Mouse (Mus musculus): ENCODE results near the gene Ccdc84. TPM values are rescaled to one million over a fixed set of nuclear protein-coding genes. Genes with fewer than 3 reads are reported as not detected.
A peak's percentile ranks its signal among the peaks of the same experiment; 100 is the strongest.
"Not testable (repeated sequence)": the region's sequence is repeated elsewhere in the genome, so short reads cannot be mapped to it uniquely, and the experiment has no call there.

Ccdc84 gene
- total RNA-seq, 2 experiments from 2014 or later = 3.8 to 12.0 TPM

DNA sequence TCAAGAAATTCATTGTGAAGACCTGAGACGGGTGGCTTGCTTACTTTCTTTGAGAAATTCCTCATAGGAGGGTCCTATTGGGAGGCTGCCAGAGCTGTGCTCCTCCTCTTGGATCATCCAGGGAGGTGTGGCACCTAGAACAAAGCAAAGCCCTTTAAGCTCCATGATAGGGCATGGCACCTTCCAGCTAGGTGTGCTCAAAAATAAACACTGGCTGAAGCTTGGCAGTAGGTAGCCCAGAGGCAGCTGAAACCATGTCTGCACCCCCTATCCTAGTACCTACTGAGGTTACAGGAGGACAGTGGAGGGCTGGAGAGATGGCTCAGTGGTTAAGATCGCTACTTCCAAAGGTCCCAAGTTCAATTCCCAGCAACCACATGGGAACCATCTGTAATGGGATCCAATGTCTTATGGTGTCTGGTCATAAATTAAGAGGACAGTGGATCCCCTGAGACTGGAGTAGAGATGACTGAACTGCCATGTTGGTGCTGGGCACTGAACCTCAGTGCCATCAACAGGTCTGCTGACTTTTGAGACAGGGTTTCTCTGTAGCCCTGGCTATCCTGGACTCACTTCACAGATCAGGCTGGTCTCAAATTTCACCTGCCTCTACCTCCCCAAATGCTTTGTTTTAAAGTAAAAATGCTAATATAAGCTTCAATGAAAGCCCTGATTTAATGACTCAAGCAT, 7.6 kb downstream of the Ccdc84 start:
- ATAC-seq (replicated peaks; ENCODE audit: low FRiP score, poor library complexity, severe bottlenecking) = no peak

DNA sequence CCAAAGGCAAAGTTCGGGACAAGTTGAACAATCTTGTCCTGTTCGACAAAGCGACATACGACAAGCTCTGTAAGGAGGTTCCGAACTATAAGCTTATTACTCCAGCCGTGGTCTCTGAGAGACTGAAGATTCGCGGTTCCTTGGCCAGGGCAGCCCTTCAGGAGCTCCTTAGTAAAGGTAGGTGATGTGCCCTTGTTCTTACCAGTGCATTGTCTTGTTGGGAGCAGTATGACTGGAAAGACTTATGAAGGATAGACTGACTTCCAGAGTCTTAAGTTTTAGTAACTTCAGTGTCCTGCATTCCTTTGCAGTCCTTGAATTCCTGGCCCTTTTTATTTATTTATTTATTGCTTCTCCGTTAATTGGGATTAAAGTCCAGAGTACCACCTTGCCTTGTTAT, 9.7 kb downstream of the Ccdc84 start:
- ATAC-seq (replicated peaks; ENCODE audit: low FRiP score, poor library complexity, severe bottlenecking) = not testable (repeated sequence)

DNA sequence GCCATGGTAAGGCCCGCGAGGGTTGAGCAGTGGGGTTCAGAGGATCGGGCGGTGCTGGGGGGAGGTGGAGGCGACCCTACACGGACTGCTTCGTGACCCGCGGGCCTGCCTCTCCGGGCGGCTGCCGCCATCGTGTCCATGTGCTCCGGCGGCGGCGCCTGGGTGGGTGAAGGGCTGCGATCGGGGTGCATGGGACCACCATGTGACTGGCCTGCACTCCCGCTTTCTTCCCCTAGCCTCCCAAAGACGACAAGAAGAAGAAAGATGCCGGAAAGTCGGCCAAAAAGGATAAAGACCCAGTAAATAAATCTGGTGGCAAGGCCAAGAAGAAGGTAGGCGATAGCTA, 10.6 kb downstream of the Ccdc84 start:
- peak; percentile 66 for ATAC-seq (replicated peaks; ENCODE audit: low FRiP score, poor library complexity, severe bottlenecking)

DNA sequence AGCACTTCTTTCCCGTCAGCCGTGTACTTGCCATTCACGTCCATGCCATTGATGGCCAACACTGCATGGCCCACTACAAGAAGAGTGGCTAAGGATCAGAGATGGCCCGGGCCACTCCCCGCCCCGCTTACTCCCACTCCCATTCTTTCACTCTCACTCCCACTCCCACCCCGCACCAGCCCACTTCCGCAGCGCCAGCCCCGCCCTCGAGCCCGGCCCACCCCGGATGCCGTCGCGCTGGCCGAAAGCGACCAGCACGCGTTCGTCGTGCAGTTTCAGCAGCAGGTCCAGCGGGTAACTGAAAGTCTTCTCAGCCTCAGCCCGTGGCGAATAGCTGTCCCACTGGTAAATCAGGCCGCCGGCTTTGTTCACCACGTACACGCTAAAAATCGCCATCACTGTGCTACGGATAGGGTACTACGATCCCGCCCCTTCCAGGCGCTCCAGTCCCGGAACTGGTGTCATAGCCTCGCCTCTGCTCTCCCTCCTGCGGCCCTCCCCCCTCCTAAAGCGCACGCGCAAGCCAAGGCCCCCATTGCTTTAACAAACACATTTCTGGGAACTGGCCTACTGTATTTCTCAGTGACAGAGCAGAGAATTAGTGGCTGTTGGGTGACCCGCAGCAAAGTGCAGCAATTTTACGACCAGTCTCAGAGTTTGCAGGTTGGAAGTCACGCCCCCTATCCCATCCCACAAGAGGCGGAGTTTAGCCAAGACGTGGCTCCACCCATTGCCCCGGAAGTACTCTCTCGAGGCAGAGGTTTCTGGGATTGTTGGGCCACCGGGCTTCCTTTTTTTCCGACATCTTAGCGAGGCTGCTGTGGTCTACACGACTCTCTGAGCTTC, 11.2 kb downstream of the Ccdc84 start, which contains the start of the genes Rps25 and Trappc4:
TSS of gene Rps25 (plus strand) at position 234 of the 846 bp plus-strand sequence.
TSS of gene Trappc4 (minus strand) at position 695 of the 846 bp plus-strand sequence.
- peak; percentile 96 for ATAC-seq (replicated peaks; ENCODE audit: low FRiP score, poor library complexity, severe bottlenecking)

DNA sequence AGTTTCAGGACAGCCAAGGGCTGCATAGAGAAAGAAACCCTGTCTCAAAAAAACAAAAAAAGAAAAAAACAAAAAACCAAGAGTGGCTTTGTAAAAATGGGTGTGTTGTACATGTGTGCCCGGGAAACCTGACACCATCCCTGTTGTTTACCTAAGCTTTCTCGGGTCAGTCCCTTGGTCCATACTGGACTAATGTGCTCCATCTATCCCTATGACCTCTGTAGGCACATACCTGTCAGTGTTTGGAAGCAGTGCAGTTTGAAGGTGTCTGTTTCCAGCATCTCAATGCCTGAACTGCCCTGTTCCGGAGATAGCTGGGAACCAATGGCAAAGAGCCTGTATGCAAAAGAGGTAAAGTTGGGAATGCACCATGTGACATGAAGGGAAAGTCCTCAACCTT, 13.4 kb downstream of the Ccdc84 start:
- no peak for ATAC-seq (replicated peaks; ENCODE audit: low FRiP score, poor library complexity, severe bottlenecking)

DNA sequence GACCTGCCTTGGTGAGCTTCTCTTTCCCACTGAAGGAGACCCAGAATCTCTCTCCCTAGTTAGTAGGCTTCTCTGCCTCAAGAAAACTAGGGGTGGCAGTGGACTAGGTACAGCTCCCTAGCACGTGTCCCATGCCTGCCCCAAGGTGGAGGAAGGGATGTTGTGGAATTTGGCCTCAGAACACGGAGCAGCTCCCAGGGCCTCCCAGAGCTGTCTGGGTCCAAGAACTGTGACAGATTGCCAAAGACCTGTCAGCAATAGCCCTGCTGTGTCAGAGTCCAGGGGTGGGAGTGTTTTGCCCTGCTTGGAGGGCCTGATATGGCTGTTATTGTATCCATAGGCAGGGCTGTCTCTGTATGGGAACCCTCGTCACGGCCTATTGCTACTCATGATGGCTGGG, 17.3 kb downstream of the Ccdc84 start:
- ATAC-seq (replicated peaks; ENCODE audit: low FRiP score, poor library complexity, severe bottlenecking) = no peak

DNA sequence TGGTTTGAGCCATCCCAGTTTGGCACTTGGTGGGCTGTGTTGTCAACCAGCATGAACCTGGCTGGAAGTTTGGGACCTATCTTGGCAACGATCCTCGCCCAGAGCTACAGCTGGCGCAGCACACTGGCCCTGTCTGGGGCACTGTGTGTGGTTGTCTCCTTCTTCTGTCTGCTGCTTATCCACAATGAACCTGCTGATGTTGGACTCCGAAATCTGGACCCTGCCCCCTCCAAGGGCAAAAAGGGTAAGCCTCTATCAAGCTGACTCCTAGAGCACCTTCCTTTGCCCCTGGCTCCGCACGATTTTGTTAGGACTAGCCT, 18.6 kb downstream of the Ccdc84 start:
- ATAC-seq (replicated peaks; ENCODE audit: low FRiP score, poor library complexity, severe bottlenecking) = no peak

DNA sequence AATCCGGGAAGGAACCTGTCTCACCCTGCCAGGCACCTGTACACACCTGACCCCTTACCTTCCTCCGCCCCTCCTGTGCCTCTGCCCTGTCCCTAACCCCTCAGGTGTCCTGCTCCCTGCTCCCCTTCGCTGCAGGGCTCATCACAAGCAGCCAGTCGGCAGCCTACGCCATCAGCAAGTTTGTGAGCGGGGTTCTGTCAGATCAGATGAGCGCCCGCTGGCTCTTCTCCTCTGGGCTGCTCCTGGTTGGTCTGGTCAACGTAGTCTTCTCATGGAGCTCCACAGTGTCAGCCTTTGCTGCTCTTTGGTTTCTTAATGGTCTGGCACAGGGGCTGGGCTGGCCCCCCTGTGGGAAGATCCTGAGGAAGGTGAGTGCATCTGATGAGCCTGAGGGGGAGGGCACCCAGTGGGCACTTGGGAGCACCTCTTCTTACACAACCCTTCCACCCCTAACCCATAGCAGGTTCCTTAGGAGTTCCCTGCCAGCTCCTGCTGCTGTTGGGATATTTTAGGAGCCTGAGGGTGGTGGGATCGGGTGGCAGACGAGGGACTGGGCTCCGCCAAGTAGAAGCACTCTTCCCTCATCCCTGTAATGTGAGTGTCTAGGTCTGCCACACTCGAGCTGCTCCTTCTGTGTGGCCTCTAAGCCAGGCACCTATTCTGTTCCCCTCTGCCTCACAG, 19.1 kb downstream of the Ccdc84 start:
- no peak for ATAC-seq (replicated peaks; ENCODE audit: low FRiP score, poor library complexity, severe bottlenecking)

DNA sequence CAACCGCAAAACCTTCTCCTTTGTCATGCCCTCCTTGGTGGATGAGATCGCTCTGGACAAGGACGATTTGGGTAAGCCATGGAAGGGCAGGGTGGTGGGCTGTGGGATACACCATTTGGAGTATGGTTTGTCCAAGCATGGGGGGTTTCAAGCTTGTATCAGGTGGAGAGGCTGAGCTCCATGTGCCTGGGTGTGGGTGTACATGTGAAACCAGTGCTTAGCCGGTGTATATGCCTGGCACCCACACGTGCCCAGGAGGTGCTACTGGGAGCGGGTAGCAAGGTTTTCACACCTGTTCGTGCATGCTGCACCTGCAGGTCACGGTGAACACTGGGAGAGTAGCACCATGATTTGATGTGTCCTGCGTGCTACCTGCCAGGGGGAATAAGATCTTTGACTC, 19.8 kb downstream of the Ccdc84 start:
- no peak for ATAC-seq (replicated peaks; ENCODE audit: low FRiP score, poor library complexity, severe bottlenecking)

DNA sequence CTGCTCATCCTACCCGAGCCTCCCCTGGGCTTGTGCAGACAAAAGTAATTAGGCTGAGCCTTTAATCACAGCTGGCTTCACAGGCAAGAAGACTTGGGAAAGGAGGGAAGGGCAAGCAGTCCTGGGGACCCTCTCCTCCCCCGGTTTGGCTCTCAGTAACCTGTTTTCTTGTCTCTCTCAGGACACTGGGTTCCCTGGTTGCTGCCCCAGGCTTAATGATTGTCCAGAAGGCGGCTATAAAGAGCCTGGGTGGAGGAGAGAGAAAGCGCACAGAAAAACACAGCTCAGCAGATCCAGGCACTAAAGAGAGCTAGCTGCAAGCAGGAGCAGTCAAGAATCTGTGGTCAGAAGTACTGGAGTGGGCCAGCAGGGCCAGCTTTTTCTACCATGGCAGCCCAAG, 20.3 kb downstream of the Ccdc84 start:
- no peak for ATAC-seq (replicated peaks; ENCODE audit: low FRiP score, poor library complexity, severe bottlenecking)

DNA sequence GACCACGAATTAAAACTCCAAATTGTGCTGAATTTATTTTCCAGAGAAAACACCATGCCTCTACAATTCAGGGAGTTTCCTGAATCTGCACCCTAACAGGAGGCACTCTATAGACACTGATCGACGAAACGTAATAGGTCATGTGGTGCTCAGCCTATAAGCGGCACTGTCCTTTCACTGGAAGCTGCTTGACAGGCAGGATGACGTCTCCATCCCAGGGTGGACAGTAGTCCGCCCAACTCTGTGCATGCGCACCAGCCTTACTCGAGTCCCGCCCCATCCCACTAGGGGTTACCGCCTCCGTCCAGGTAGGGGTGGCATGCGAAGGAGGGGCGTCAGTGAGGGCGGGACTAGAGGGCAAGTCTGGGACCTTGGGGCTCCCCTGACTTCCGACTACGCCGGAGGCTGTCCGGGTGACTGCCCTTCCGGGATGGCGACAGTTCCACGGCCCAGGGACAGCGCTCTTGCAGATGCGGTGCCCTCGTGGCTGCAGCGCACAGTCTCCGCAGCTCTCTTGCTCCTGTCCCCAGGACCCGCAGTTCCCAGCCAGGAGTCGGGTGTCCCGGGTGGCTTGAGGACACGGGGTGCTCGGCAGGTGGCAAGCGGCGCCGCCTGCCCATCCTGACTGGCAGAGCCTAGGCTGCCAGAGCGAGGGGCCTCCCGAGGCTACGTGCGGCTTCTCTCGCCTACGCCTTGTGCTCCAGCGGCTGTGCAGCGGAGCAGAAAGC, 21.5 kb downstream of the Ccdc84 start, which contains the start of gene Slc37a4:
TSS of gene Slc37a4 (plus strand) at position 169 of the 728 bp plus-strand sequence.
- ATAC-seq (replicated peaks; ENCODE audit: low FRiP score, poor library complexity, severe bottlenecking) = peak; percentile 96

DNA sequence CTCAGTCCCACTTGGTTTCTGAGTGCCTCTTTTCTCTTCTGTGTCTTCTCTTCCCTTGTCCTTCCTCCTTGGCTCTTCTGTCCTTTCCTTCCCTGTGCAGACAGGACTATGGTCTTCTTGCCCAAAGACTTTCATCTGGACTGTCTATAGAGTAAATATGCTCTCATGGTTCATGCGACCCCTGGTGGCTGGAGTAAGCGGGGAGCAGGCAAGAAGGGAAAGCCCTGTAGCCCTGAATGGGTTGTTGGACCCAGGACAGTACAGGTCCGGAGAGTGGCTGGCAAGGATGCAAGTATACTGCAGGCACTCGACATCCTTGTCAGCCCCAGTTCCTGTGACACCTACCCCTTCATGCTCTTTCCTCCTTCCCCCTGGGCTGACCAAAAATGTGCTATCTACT, 26.9 kb downstream of the Ccdc84 start:
- peak; percentile 79 for ATAC-seq (replicated peaks; ENCODE audit: low FRiP score, poor library complexity, severe bottlenecking)

DNA sequence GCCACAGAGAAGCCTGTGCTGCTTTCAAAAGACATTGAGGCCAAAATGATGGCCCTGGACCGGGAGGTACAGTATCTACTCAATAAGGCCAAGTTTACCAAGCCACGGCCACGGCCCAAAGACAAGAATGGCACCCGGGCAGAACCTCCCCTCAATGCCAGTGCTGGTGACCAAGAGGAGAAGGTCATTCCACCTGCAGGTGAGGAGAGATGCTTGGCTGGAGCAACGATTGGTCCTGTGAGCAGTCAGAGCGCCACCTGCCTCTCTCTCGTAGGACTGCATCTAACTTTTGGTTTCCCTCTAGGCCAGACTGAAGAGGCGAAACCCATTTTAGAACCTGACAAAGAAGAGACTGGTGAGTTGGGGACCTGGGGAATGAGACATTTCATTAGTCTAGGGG, 29.1 kb downstream of the Ccdc84 start:
- peak; percentile 79 for ATAC-seq (replicated peaks; ENCODE audit: low FRiP score, poor library complexity, severe bottlenecking)

DNA sequence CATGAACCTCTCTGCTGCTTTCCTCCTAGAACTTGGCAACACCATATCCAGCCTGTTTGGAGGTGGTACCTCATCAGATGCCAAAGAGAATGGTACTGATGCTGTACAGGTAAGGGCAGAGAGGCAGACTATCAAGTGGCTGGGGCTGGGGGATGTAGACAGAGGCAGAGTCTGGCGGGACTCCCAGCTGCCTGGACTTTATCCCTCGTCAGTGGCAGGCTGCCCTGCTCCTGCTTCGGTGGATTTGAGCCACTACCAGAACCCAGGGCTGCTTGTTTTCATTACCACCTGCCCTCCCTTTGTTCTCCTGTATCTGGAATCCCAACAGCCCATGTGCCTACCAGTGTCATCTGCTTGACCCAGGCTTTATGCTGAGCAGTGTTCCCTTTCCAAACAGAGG, 31.1 kb downstream of the Ccdc84 start:
- no peak for ATAC-seq (replicated peaks; ENCODE audit: low FRiP score, poor library complexity, severe bottlenecking)

DNA sequence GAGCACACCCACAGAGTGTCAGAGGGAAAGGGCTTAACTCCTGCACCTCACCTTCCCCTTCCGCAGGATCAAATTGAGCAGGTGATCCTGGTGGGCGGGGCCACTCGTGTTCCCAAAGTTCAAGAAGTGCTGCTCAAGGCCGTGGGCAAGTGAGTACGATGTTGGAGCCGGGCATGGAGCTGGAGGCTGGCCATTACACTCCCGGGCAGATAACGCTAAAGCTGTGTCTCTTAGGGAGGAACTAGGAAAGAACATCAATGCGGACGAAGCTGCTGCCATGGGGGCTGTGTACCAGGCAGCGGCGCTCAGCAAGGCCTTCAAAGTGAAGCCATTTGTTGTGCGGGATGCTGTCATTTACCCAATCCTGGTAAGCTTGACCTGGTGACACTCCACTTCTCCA, 33.8 kb downstream of the Ccdc84 start:
- no peak for ATAC-seq (replicated peaks; ENCODE audit: low FRiP score, poor library complexity, severe bottlenecking)

DNA sequence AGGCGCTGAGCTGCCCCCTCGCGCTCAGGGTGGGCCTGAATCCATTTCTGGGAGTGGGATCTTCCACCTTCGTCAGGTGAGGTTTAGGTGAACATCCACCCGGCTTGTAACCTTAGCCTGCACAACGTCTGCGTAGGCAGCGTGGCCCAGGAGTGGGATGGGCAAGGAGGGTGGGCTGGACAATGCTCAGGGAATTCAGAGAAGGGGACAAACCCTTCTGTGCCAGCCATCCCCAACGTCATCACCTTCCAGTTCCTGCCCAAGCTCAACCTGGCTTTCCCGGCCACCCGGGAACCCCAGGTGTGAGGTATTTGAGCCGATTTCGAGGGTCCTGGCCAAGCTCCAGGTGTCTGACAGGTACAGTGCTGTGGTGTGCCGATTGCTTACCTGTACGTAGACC, 38.5 kb downstream of the Ccdc84 start:
- ATAC-seq (replicated peaks; ENCODE audit: low FRiP score, poor library complexity, severe bottlenecking) = peak; percentile 14; the same call in 1 of the 2 replicates

DNA sequence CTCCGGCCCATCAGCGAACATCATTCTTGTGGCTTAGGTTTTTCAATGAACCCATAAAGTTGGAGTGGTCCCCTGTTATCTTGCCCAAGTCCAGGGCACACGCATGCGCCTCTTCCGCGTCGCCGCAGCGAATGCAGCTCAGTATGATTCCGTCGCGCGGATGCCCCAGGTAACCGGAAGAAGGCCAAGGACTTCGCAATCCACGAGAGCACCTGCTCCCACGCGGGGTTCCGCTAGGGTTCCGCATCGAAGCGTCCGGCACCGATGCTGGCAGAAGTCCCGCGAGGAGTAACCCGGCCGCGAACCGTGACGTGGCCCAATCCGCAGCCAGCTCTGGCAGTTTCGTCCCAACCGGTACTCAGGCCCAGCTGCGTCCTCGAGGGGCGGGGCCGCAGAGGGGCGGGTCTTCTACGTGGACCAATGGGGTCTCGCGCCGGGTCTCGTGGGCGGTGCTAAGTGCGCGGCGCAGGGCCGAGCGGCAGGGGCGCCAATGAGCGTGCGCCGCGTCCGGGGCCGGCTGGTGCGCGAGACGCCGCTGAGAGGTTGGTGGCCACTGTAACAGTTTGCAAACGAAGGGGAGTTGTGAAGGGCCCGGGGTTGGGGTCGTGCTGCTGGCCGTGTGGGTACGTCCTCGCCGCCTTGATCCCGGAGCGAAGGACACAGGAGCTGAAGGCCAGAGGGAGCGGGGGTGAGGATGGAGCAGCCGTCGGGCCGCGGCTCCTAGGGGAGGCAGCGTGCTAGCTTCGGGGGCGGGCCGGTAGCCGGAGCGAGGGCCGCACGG, 39.1 kb downstream of the Ccdc84 start, which contains the start of gene Hyou1:
TSS of gene Hyou1 (plus strand) at position 437 of the 781 bp plus-strand sequence.
- peak; percentile 94 for ATAC-seq (replicated peaks; ENCODE audit: low FRiP score, poor library complexity, severe bottlenecking)

DNA sequence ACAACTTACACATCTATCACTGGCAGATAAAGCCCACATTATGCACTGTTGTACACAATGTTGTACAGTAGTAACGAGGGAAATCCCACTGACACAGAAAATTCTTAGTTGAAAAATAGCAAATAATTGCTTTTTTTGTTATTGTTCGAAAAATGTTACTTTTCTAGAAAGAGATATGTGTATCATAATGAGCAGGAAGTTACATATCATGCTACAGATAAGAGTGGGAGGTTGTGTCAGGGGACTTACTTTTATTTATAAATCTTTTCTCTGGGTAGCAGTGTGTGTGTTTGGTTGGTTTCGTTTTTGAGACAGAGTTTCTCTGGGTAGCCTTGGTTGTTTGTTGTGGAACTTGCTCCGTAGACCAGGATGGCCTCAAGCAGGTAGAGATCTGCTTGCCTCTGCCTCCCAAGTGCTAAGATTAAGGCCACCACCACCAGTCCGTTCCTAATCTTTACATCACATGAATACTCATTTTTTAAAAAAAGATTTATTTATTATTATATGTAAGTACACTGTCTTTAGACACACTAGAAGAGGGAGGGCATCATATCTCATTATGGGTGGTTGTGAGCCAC, 40.1 kb downstream of the Ccdc84 start:
- no peak for ATAC-seq (replicated peaks; ENCODE audit: low FRiP score, poor library complexity, severe bottlenecking)

DNA sequence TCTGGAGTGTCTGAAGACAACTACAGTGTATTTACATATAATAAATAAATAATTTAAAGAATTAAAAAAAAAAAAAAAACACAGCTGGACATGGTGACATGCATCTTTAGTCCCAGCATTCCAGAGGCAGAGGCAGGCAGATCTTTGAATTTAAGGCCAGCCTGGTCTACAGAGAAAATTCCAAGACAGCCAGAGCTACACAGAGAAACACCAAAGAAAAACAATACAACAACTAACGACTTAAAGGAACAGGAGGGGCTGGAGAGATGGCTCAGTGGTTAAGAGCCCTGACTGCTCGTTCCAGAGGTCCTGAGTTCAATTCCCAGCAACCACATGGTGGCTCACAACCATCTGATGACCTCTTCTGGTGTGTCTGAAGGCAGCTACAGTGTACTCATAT, 41.0 kb downstream of the Ccdc84 start:
- ATAC-seq (replicated peaks; ENCODE audit: low FRiP score, poor library complexity, severe bottlenecking) = not testable (repeated sequence)
